Mouse (Mus musculus) liver, postnatal 0 days (tissue): ENCODE measurements around the gene Snx10.

Experiments used
- CTCF ChIP-seq: sonication (generic); IDR thresholded peaks from 2 replicates; pipeline ENCODE4 v1.5.1; 2016; ENCODE audit warnings: antibody characterized with exemption, low read depth
- EP300 ChIP-seq: IDR thresholded peaks from 2 replicates; pipeline ENCODE4 v1.6.1; 2016; ENCODE audit warnings: antibody characterized with exemption, low read depth, mild to moderate bottlenecking

- 0 out of 2 replicates have a peak, but pooled peaks have one; percentile 6 for TF ChIP-seq CTCF
- TF ChIP-seq EP300: no peak
These were observed 78.6 kb downstream of the Snx10 start for GRCm38 (mm10) chr6:51602341-51602740.
